Mouse (Mus musculus): Measurements from ENCODE around the gene Fgfr2.

Fgfr2 gene

DNA sequence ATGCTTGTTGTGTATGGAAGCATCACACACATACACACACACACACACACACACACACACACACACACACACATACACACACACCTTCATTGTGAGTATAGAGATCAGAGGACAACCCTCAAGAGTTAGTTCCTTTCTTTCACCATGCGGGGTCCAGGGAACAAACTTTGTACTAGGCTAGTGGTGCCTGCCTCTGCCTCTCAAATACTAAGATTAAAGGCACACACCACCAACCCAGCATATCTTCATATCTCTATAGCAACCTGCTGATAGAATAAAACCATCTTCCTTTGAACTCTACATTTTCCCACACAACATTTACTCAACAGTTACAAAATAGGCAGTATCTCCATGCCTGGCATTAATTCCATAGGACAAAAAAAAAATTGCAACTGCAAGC, 267.1 kb downstream of the Fgfr2 start:
- TF ChIP-seq GATA4 (IDR thresholded peaks at IDR 0.05; ENCODE audit: insufficient replicate concordance, low read length): no peak

GRCm38 (mm10) chr7:132853946-132854345, 269.2 kb downstream of the Fgfr2 start:
- TF ChIP-seq GATA4 (IDR thresholded peaks at IDR 0.05; ENCODE audit: insufficient replicate concordance, low read length): no peak

- TF ChIP-seq GATA4 (IDR thresholded peaks at IDR 0.05; ENCODE audit: insufficient replicate concordance, low read length): no peak
Observed at GRCm38 (mm10) chr7:132853361-132853760, 269.8 kb downstream of the Fgfr2 start.

GRCm38 (mm10) chr7:132852173-132852844, 270.8 kb downstream of the Fgfr2 start, which contains the start of gene Eef1akmt2:
Gene Eef1akmt2, minus strand, starts transcription at chr7:132852673.
- TF ChIP-seq GATA4 (IDR thresholded peaks at IDR 0.05; ENCODE audit: insufficient replicate concordance, low read length): peak; percentile 68; the same call in 1 of the 2 replicates

DNA sequence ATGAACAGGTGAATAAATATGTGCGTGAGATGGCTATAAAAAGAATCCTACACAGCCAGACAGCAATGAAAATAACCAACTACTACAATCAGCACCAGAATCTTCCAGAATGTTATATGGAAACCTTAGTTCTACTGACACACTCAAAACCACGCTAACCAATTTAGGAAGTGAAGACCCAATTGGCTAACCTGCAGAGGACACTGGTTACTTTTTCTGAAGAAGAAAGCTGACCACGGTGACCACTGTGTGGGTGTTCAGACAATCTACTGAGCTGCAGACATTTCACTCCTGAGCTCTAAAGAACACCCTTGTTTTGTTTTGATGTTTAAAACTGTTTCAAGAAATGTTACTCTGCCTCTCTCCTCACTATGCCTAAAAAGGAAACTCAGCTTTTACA, 280.0 kb downstream of the Fgfr2 start:
- TF ChIP-seq GATA4 (IDR thresholded peaks at IDR 0.05; ENCODE audit: insufficient replicate concordance, low read length): no peak

- no peak for TF ChIP-seq GATA4 (IDR thresholded peaks at IDR 0.05; ENCODE audit: insufficient replicate concordance, low read length)
Observed at GRCm38 (mm10) chr7:132842455-132842854, 280.7 kb downstream of the Fgfr2 start.

DNA sequence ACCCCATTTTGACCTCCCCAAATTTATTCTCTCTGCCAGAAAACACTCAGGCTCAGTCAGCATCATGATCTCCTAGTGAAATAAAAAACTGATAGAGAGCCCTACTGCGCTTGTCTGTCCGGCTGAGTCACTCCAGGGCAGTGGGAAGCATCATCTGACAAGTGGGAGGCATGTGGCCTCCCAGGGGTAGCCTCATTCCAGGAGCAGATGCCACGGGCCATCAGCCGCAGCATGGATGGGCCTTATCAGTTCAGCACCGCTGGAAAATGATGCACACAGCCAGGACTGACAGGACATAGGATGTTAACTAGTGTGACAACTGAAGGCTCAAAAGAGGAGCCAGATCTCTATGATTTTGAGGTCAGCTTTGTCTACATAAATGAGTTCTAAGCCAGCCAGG, 281.9 kb downstream of the Fgfr2 start:
- TF ChIP-seq GATA4 (IDR thresholded peaks at IDR 0.05; ENCODE audit: insufficient replicate concordance, low read length): no peak

DNA sequence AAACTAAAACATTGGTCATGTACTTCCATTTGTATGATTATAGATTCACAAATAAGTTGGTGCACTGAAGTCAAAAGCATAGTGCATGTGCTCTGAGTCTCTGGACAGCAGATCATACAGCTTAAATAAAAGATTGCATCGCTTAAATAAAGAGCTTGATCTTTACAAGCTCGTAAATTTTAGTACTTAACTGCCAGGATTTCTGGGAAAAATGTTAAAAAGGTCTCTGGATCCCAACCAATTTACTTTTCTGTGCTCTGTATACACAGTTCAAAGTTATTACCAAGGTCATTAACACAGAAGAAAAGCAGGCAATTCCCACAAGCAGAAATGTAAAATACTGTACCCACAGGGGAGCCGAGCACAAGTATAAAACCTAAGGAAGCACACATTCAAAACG, 292.2 kb downstream of the Fgfr2 start:
- no peak for TF ChIP-seq GATA4 (IDR thresholded peaks at IDR 0.05; ENCODE audit: insufficient replicate concordance, low read length)

GRCm38 (mm10) chr7:132824346-132825022, 298.7 kb downstream of the Fgfr2 start:
- no peak for TF ChIP-seq GATA4 (IDR thresholded peaks at IDR 0.05; ENCODE audit: insufficient replicate concordance, low read length)

GRCm38 (mm10) chr7:132823832-132824231, 299.3 kb downstream of the Fgfr2 start:
- TF ChIP-seq GATA4 (IDR thresholded peaks at IDR 0.05; ENCODE audit: insufficient replicate concordance, low read length): no peak

DNA sequence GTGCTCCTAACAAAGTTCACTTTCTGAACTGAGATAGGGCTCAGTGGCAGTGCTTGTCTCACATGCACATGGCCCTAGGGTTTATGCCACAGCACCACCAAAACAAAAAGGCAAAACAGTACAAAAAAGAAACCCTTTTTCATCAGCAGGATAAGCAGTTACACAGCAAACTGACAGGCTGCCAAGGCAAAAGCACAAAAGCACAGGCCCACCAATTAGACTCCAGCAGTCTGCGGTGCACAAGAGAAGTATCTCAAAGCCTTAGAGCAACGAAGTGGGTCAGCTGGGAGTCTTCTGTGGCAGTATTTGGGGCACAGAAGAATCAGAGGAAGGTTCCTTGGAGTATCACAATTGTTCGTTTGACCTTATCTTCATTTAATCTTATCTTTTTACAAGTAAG, 302.5 kb downstream of the Fgfr2 start:
- TF ChIP-seq GATA4 (IDR thresholded peaks at IDR 0.05; ENCODE audit: insufficient replicate concordance, low read length): no peak

DNA sequence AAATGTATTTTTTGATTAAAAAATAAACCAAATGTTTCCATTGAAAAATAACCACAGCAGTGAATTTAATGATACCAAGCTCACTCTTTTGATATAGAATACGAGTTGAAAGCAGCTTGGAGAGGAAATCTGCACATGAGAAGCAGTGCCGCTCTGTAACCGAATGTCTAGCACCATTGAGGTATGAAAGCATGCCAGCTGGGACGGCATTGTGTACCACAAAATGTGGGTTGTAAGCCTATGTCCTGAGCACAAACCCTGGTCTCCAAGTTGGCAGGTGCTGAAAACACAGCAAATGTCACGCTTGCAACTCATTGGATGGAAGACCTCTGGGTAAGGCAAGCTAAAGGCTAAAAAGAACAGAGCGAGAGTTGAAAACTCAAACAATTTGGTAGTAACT, 306.1 kb downstream of the Fgfr2 start:
- TF ChIP-seq GATA4 (IDR thresholded peaks at IDR 0.05; ENCODE audit: insufficient replicate concordance, low read length): no peak

- TF ChIP-seq GATA4 (IDR thresholded peaks at IDR 0.05; ENCODE audit: insufficient replicate concordance, low read length): no peak
Observed at GRCm38 (mm10) chr7:132816528-132816927, 306.6 kb downstream of the Fgfr2 start.

DNA sequence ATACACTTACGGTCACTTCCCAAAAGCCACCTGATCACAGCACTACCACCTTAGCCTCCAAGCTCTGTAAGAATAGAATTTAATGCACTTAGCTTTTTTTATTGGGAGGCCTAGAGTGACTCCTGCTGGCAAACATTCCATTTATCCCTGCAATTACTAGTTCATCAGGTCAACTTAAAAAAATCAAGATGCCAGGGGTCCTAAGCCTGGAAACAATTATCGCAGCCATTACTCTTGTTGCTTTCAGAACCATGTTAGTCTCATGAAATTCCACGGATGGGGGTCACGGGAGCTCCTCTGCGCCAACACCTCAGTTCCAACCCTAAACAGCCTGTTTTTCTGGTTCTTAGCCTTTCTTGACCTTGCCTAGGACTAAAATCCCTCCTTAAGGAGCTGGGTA, 308.1 kb downstream of the Fgfr2 start:
- no peak for TF ChIP-seq GATA4 (IDR thresholded peaks at IDR 0.05; ENCODE audit: insufficient replicate concordance, low read length)

GRCm38 (mm10) chr7:132814089-132814450, 309.1 kb downstream of the Fgfr2 start:
- no peak for TF ChIP-seq GATA4 (IDR thresholded peaks at IDR 0.05; ENCODE audit: insufficient replicate concordance, low read length)

DNA sequence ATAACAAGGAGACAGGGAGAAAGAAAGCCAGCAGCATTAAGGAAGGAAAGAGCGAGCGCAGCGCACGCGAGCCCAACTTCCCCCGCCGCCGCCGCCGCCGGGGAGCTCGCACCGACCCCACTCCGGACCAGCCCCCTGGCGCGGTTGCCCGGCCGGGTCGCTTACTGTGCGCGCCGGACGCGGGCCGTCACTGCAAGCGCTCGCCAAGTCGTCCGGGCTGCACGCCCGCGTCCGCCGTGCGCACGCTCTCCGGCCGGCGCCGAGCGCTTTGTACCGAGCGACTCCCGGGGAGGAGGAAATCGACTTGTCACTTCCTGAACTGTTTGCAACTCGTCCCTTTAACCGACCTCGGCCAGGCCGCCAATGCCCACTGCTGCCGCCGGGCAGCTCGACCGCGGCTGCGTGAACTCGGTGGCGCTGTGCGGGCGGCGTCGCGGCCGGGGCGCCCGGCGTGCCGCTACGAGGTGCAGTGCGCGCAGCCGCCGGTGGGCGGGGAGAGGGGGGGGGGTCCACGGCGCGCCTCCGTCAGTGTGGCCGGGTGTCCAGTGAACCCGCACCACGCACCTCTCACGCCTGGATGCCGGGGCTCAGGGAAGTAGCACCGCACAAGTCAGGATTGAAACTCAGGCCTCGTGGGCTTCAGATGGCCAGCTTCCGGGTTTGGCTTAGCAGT, 309.6 kb downstream of the Fgfr2 start, which contains the start of gene Fam53b:
TSS of gene Fam53b (minus strand) at position 471 of the 673 bp plus-strand sequence.
- no peak for TF ChIP-seq GATA4 (IDR thresholded peaks at IDR 0.05; ENCODE audit: insufficient replicate concordance, low read length)
